Mouse (Mus musculus): ENCODE data around the gene Sh2d3c. TPM values are rescaled to one million over a fixed set of nuclear protein-coding genes. Genes with fewer than 3 reads are reported as not detected.

The Sh2d3c gene
- total and polyA plus RNA-seq, 3 experiments, result 4.8 to 25.8 (median 11.1) TPM

GRCm38 (mm10) chr2:32775359-32776074 lies 54.7 kb downstream of the Sh2d3c start, which contains the start of the genes Ttc16 and Ptrh1 (continued):
- TF ChIP-seq GABPA (IDR thresholded peaks at IDR 0.05; ENCODE audit: insufficient replicate concordance, low read depth, low read length), result no peak
- TF ChIP-seq MXI1 (IDR thresholded peaks at IDR 0.05; ENCODE audit: low read depth, low read length), result peak; percentile 92
- TF ChIP-seq EP300 (IDR thresholded peaks at IDR 0.05; ENCODE audit: low read length), result no peak
- no peak for TF ChIP-seq UBTF (IDR thresholded peaks at IDR 0.05; ENCODE audit: low read depth, low read length)
- TF ChIP-seq ETS1 (conservative IDR thresholded peaks at IDR 0.05; ENCODE audit: low read depth, low read length), result no peak
- TF ChIP-seq TCF12 (IDR thresholded peaks at IDR 0.05; ENCODE audit: low read depth, low read length), result peak; percentile 52
- TF ChIP-seq NRF1 (IDR thresholded peaks at IDR 0.05; ENCODE audit: low read depth, low read length), result peak; percentile 70
- no peak for TF ChIP-seq E2F4 (IDR thresholded peaks at IDR 0.05; ENCODE audit: insufficient replicate concordance, low read depth, low read length)

GRCm38 (mm10) chr2:32776192-32776591 lies 55.3 kb downstream of the Sh2d3c start:
- Histone ChIP-seq H3K27me3 (replicated peaks) (peaks cover 10% of the 10 kb centered on the region), H3K4me3 (replicated peaks in 1 of 3; ENCODE audit: low read depth in 2 of 3, low read length in 2 of 3, poor library complexity in 1 of 3) (peak overlapping the region in 2 of 3 experiments; percentile 60 to 71), H3K79me2 (replicated peaks; ENCODE audit: control insufficient read depth, extremely low read depth, insufficient read depth, poor library complexity, severe bottlenecking) (no peaks in the 10 kb centered on the region), H3K4me1 (ENCODE audit: control insufficient read depth in 1 of 2, insufficient read depth in 2 of 2) (peaks cover 18 to 27% of the 10 kb centered on the region in 2 experiments), H3K4me2 (ENCODE audit: insufficient read depth, low read depth, poor library complexity, severe bottlenecking) (peak overlapping the region; percentile 44), H3K9ac (ENCODE audit: insufficient read depth, low read depth) (peak overlapping the region; percentile 22; the same call in 1 of the 2 replicates), H3K36me3 (replicated peaks in 1 of 2; ENCODE audit: control insufficient read depth in 1 of 2, insufficient read depth in 1 of 2, low read length in 1 of 2) (peaks cover 0 to 23% of the 10 kb centered on the region in 2 experiments), H3K9me3 (replicated peaks; ENCODE audit: low read length) (no peaks in the 10 kb centered on the region), H3K27ac (ENCODE audit: insufficient read depth, low read depth) (no peak overlapping the region)
- TF ChIP-seq NELFE (IDR thresholded peaks at IDR 0.05; ENCODE audit: low read depth, low read length), result no peak
- TF ChIP-seq UBTF (IDR thresholded peaks at IDR 0.05; ENCODE audit: low read depth, low read length), result no peak
- no peak for TF ChIP-seq ZNF384 (IDR thresholded peaks at IDR 0.05; ENCODE audit: low read depth, low read length)
- no peak for TF ChIP-seq CTCF (conservative IDR thresholded peaks at IDR 0.05 in 1 of 2, IDR thresholded peaks at IDR 0.05 in 1 of 2; ENCODE audit: low read depth in 2 of 2, low read length in 2 of 2)
- no peak for TF ChIP-seq ZMIZ1 (IDR thresholded peaks at IDR 0.05; ENCODE audit: low read depth, low read length)
- no peak for TF ChIP-seq POLR2AphosphoS2 (IDR thresholded peaks at IDR 0.05; ENCODE audit: low read depth, low read length)
- TF ChIP-seq MAX (IDR thresholded peaks at IDR 0.05; ENCODE audit: low read length), result no peak
- no peak for TF ChIP-seq MAZ (IDR thresholded peaks at IDR 0.05; ENCODE audit: low read depth, low read length)
- no peak for TF ChIP-seq CHD1 (IDR thresholded peaks at IDR 0.05; ENCODE audit: low read depth, low read length)
- no peak for TF ChIP-seq ZKSCAN1 (IDR thresholded peaks at IDR 0.05; ENCODE audit: borderline replicate concordance, low read depth, low read length)
- no peak for TF ChIP-seq USF1 (IDR thresholded peaks at IDR 0.05; ENCODE audit: low read depth, low read length)
- TF ChIP-seq NRF1 (IDR thresholded peaks at IDR 0.05; ENCODE audit: low read depth, low read length), result no peak
- no peak for TF ChIP-seq POLR2A (IDR thresholded peaks at IDR 0.05; ENCODE audit: low read depth, low read length)
- no peak for TF ChIP-seq TBP (conservative IDR thresholded peaks at IDR 0.05; ENCODE audit: low read depth, low read length)
- DNase-seq (ENCODE audit: extremely low read depth), result no peak
- in situ Hi-C loops (cut with MboI; ENCODE audit: low pct_ligation_motif_present, low pct_unique_long_range_greater_than_20kb, low sequenced_read_pairs), result loop anchor here (5.0 to 10.0 kb wide), 2 partner anchors 76 to 159 kb away; no protein-coding TSS in a partner anchor
- dilution Hi-C loops (cut with MboI; ENCODE audit: extremely low pct_ligation_motif_present, extremely low pct_unique_long_range_greater_than_20kb, low sequenced_read_pairs), result no loop called here
